Mouse (Mus musculus) hindbrain, embryonic 14.5 days (tissue): ENCODE measurements around the gene Grm1. TPM values are rescaled to one million over a fixed set of nuclear protein-coding genes. Genes with fewer than 3 reads are reported as not detected.

Experiments used
- ATAC-seq: fragments of 200-750 bp; cut with Nextera tagmentation; 2 replicates; pipeline ENCODE4 v1.8.0; 2017; ENCODE audit warnings: moderate number of reproducible peaks, mild to moderate bottlenecking, moderate TSS enrichment, moderate library complexity; ENCODE audit not compliant: low FRiP score
- DNase-seq: peaks from one replicate; pipeline ENCODE4 v3.0.0-alpha.2; 2015; ENCODE audit warnings: low spot score
- H3K27ac ChIP-seq: fragments of 300-500 bp; sonication (generic); 2 replicates; pipeline ENCODE4 v1.5.1; 2014; ENCODE audit warnings: mild to moderate bottlenecking, moderate library complexity
- H3K27me3 ChIP-seq: fragments of 300-500 bp; sonication (generic); 2 replicates; pipeline ENCODE4 v1.6.1; 2014; ENCODE audit warnings: mild to moderate bottlenecking, low read length, mixed read lengths; ENCODE audit not compliant: control insufficient read depth, insufficient read depth
- H3K36me3 ChIP-seq: fragments of 300-500 bp; sonication (generic); replicated peaks from 2 replicates; pipeline ENCODE4 v1.6.1; 2014; ENCODE audit not compliant: control insufficient read depth, insufficient read depth
- H3K4me1 ChIP-seq: fragments of 300-500 bp; sonication (generic); replicated peaks from 2 replicates; pipeline ENCODE4 v1.6.1; 2014; ENCODE audit warnings: antibody characterized with exemption, low read length, mixed read lengths; ENCODE audit not compliant: control insufficient read depth, insufficient read depth
- H3K4me2 ChIP-seq: fragments of 300-500 bp; sonication (generic); replicated peaks from 2 replicates; pipeline ENCODE4 v1.6.1; 2014; ENCODE audit warnings: mild to moderate bottlenecking, moderate library complexity
- H3K4me3 ChIP-seq: fragments of 300-500 bp; sonication (generic); replicated peaks from 2 replicates; pipeline ENCODE4 v1.5.1; 2014; ENCODE audit warnings: mild to moderate bottlenecking, low read length
- H3K9ac ChIP-seq: fragments of 300-500 bp; sonication (generic); 2 replicates; pipeline ENCODE4 v1.6.1; 2014
- H3K9me3 ChIP-seq: fragments of 300-500 bp; sonication (generic); 2 replicates; pipeline ENCODE4 v1.6.1; 2016; ENCODE audit warnings: low read length; ENCODE audit not compliant: control insufficient read depth
- WGBS: fragments of 180-500 bp; shearing (Covaris S2); extraction: QIAGEN DNeasy Blood & Tissue Kit; methylation state at CpG from one replicate; pipeline ENCODE4 v1.1.7; 2014; 5-methylcytosine and 5-hydroxymethylcytosine counted together
- polyA plus RNA-seq: library from polyadenylated mRNA; unstranded; fragments of >200 nt; fragmentation: Nextera tagmentation; extraction: Ambion mirVana; gene quantifications from 2 replicates; pipeline ENCODE4 v1.2.1, GENCODE M21; 2014

Gene Grm1
- polyA plus RNA-seq, 1 experiment from 2014 or later = 5.1 TPM

DNA sequence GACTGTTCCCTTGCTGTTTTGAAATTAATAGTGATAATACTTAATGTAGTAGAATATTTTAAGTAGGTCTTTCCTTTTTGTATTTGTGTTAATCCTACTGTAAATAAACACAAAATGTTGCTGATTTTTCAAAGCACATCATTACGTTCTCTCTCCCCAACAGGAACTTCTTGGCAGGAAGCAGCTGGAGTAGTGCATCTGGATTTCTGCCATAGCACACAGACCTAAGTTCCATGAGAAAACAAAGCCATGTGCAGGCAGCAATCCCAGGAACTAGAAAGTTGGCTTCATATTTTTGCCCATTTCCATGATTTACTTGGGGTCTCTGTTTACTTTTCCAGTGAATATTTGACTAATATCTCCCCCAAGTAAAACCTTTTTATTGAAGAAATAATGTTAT lies 320.9 kb downstream of the Grm1 start:
- Histone ChIP-seq H3K4me2 (no peak overlapping the region), H3K36me3 (no peaks in the 10 kb centered on the region), H3K27ac (no peak overlapping the region), H3K9ac (no peak overlapping the region), H3K9me3 (no peaks in the 10 kb centered on the region), H3K4me1 (no peaks in the 10 kb centered on the region), H3K27me3 (no peaks in the 10 kb centered on the region), H3K4me3 (no peak overlapping the region)
- DNase-seq = no peak
- 83% methylated on average over 1 of the region's 1 CpGs for WGBS
- ATAC-seq = no peak

DNA sequence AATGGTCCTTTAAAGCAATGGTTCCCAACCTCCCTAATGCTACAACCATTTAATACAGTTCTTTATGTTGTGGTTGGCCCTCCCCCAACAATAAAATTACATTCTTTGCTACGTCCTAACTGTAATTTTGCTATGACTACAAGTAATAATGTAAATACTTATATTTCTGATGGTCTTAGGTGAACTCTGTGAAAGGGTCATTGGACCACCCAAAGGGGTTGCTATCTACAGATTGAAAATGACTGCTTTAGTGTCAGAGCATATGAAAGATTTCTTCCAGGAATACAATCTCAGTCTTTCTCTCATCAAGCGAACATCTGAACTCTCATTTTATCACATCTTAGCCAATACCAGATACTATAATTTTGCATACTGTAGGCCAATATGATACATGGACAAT lies 321.4 kb downstream of the Grm1 start:
- Histone ChIP-seq H3K36me3 (no peaks in the 10 kb centered on the region), H3K27me3 (no peaks in the 10 kb centered on the region), H3K4me1 (no peaks in the 10 kb centered on the region), H3K9ac (no peak overlapping the region), H3K4me3 (no peak overlapping the region), H3K9me3 (no peaks in the 10 kb centered on the region), H3K4me2 (no peak overlapping the region), H3K27ac (no peak overlapping the region)
- DNase-seq (no peak), ATAC-seq (no peak)
- 86% methylated on average over 2 of the region's 2 CpGs for WGBS

DNA sequence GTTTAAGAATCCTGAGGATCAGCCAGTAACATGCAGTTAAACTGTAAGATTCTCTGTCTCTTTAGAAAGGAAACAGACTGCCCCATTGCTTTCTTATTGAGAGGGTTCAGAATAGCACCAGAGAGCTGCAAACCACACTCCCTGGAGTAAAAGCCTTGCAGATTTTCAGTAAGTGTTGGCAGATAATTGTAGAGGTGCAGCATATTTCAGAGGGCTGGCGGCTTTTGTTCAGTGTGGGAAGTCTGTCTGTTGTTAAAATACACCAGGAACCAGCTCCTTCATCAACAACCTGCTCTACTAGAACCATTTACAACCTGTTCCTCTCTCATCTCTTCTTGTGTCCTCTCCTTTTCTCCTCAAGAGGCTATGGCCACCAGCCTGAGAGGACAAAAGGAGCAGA lies 331.1 kb downstream of the Grm1 start:
- H3K36me3 ChIP-seq = no peaks in the 10 kb centered on the region
- no peak overlapping the region for H3K4me3 ChIP-seq
- no peak overlapping the region for H3K4me2 ChIP-seq
- ATAC-seq (no peak), DNase-seq (no peak)
- WGBS = 85% methylated on average over 1 of the region's 1 CpGs
- no peaks in the 10 kb centered on the region for H3K9me3 ChIP-seq
- H3K27ac ChIP-seq = no peak overlapping the region
- H3K9ac ChIP-seq = no peak overlapping the region
- no peaks in the 10 kb centered on the region for H3K27me3 ChIP-seq
- H3K4me1 ChIP-seq = peaks cover 6% of the 10 kb centered on the region; the same call in 1 of the 2 replicates

DNA sequence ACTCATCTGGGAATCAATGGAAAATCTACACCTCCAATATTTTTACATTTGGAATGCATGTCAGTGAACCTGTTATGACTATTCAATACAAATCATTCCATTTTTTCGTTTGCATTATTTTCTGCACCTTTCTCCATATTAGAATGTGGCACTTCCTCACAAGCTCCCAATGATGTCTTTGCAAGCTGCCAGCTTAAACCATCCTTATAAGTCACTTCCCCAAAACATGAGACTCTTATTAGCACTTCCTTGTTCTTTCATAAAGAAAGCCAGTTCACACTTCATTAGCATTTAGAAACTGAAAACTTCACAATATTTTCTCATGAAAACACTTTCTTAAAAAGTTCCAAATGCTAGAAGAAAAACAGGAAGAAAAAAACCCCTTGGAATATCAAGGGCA lies 338.1 kb downstream of the Grm1 start:
- no peak overlapping the region for H3K9ac ChIP-seq
- no peak overlapping the region for H3K27ac ChIP-seq
- H3K4me2 ChIP-seq = no peak overlapping the region
- H3K36me3 ChIP-seq = no peaks in the 10 kb centered on the region
- ATAC-seq (no peak), DNase-seq (no peak)
- H3K4me3 ChIP-seq = no peak overlapping the region
- no peaks in the 10 kb centered on the region for H3K9me3 ChIP-seq
- 73% methylated on average over 1 of the region's 1 CpGs for WGBS
- H3K4me1 ChIP-seq = no peaks in the 10 kb centered on the region
- H3K27me3 ChIP-seq = no peaks in the 10 kb centered on the region

DNA sequence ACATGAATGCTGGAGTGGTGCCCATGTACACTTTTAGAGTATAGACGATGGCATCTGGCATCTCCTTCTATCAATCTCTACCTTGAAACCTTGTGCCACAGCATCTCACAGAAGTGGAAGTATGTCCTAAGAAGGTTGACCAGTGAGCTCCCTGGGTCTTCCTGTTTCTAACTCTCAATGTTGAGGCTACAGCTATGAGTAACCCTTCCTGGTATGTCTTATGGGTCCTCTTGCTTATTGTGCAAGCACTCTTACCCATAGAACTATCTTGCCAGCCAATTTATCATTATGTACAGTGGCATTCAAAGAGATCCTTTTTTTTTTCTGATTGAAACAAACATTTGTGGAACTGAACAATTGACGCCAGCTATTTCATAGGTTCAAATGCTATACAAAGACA lies 340.0 kb downstream of the Grm1 start:
- Histone ChIP-seq H3K9ac (no peak overlapping the region), H3K4me2 (no peak overlapping the region), H3K27ac (no peak overlapping the region), H3K4me1 (no peaks in the 10 kb centered on the region), H3K4me3 (no peak overlapping the region), H3K27me3 (no peaks in the 10 kb centered on the region), H3K36me3 (no peaks in the 10 kb centered on the region), H3K9me3 (no peaks in the 10 kb centered on the region)
- DNase-seq (no peak), ATAC-seq (no peak)
- WGBS = 96% methylated on average over 2 of the region's 2 CpGs

DNA sequence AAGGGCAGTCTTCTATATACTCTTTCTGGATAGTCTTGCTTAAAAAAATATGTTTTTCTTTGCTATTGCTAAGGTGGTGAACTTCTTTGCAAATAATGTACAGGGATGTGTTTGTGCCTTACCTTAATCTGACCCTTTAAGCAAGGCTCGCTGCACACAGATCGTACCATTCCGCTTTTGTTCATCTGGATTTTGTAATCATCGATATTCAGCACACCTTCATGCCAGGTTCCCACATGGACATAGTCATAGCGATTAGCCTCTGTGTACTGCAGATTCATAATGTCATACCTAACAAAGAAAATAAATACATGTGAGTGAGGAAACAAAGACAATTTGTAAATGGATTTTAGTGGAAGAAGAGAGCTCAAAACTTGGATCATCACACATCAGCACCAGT lies 340.8 kb downstream of the Grm1 start:
- no peak overlapping the region for H3K9ac ChIP-seq
- ATAC-seq = no peak
- H3K27ac ChIP-seq = no peak overlapping the region
- no peaks in the 10 kb centered on the region for H3K9me3 ChIP-seq
- no peak for DNase-seq
- no peaks in the 10 kb centered on the region for H3K4me1 ChIP-seq
- H3K4me3 ChIP-seq = no peak overlapping the region
- no peaks in the 10 kb centered on the region for H3K27me3 ChIP-seq
- 95% methylated on average over 5 of the region's 5 CpGs for WGBS
- H3K36me3 ChIP-seq = no peaks in the 10 kb centered on the region
- H3K4me2 ChIP-seq = no peak overlapping the region

DNA sequence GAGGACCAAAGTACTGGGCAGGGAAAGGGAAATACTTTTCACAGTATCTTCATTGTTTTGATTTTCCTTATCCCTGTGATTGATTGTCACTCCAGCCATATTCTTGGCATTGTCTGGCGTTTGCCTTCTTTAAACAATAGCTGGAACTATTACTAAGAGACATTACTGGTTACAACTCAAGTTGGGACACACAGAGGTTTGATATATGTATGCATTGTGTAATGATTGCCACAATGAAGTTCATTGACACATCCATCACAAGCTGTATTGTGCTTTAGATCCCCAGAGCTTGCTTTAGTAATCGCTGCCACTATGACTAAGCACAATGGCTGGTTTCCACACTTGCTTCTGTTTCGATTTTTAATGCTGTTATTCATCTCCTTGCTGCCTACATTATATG lies 341.4 kb downstream of the Grm1 start:
- H3K27me3 ChIP-seq = no peaks in the 10 kb centered on the region
- H3K27ac ChIP-seq = no peak overlapping the region
- no peaks in the 10 kb centered on the region for H3K4me1 ChIP-seq
- no peak overlapping the region for H3K4me2 ChIP-seq
- no peak overlapping the region for H3K4me3 ChIP-seq
- no peak overlapping the region for H3K9ac ChIP-seq
- H3K9me3 ChIP-seq = no peaks in the 10 kb centered on the region
- H3K36me3 ChIP-seq = no peaks in the 10 kb centered on the region
- 64% methylated on average over 3 of the region's 3 CpGs for WGBS
- ATAC-seq (no peak), DNase-seq (no peak)

DNA sequence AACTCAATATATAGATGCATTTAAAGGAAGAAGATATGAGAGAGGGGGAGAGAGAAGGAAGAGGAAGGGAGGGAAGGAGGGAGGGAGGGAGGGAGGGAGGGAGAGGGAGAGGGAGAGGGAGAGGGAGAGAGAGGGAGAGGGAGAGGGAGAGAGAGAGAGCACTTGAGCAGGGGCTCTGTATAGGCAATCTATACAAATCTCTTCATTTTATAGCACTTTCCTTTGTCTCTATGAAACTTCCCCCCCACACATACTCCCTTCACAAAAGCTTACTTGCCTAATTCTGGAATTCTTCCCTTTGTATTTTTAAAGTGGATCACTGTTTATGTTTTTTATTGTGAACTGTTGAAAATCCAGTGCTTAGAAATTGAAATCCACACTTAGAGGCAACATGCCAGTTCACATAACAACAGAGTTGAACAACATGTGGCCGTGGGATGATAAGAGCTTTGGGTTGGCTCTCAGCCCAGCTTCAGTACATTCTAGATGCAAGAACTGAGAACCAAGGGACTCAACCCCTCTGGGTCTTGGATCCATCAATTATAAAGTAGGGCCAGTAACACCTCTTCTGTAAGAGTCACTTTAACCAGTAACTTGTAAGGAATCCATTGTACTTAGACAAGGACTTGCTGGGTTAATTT lies 345.0 kb downstream of the Grm1 start:
- ATAC-seq (no peak), DNase-seq (no peak)
- H3K9ac ChIP-seq = no peak overlapping the region
- H3K36me3 ChIP-seq = no peaks in the 10 kb centered on the region
- no peak overlapping the region for H3K4me3 ChIP-seq
- H3K4me2 ChIP-seq = no peak overlapping the region
- H3K9me3 ChIP-seq = no peaks in the 10 kb centered on the region
- H3K4me1 ChIP-seq = no peaks in the 10 kb centered on the region
- H3K27me3 ChIP-seq = no peaks in the 10 kb centered on the region
- WGBS = 53% methylated on average over 1 of the region's 1 CpGs
- no peak overlapping the region for H3K27ac ChIP-seq

DNA sequence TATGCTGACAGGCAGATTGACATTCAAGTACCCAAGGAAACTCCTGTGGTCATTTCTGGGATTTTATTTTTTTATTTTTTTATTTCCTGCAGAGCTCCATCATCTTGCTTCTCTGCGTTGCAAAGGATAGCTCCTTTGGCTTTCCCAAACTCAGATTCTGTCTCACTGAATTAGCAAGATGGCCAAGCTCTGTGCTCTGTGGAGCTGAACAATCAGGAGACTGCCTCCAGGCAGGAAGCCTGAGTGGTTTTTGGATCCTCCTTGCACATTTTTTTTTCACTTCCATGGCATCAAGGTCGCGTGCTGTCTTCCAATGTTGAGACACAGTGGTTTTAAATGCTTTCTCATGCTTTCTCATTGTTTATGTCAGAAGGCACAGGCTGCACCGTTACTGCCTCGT lies 347.6 kb downstream of the Grm1 start:
- no peak for DNase-seq
- H3K4me3 ChIP-seq = no peak overlapping the region
- H3K27me3 ChIP-seq = no peaks in the 10 kb centered on the region
- WGBS = 59% methylated on average over 5 of the region's 5 CpGs
- H3K4me1 ChIP-seq = no peaks in the 10 kb centered on the region
- H3K36me3 ChIP-seq = no peaks in the 10 kb centered on the region
- H3K9me3 ChIP-seq = no peaks in the 10 kb centered on the region
- H3K4me2 ChIP-seq = no peak overlapping the region
- H3K27ac ChIP-seq = no peak overlapping the region
- ATAC-seq = no peak
- no peak overlapping the region for H3K9ac ChIP-seq

DNA sequence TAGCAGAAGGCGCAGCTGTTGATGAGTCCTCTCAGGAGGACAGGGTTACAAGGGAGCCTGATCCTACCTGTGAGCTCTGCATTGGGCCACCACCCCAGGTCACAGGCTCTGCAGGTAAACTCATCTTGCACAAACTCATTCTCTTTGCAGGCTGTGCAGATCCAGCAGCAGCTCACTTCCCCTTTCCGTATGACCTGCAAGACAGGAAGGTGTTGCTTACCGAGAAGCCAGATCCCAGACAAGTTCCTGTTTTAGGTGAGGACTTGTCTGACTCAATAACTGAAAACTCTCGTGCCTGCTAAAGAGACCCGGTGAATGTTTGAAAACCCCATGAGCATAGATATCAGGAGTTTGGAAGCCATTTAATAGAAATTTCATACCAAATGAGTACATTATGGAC lies 349.1 kb downstream of the Grm1 start:
- H3K27me3 ChIP-seq = no peaks in the 10 kb centered on the region
- ATAC-seq (no peak), DNase-seq (no peak)
- WGBS = 91% methylated on average over 5 of the region's 5 CpGs
- no peaks in the 10 kb centered on the region for H3K36me3 ChIP-seq
- H3K27ac ChIP-seq = no peak overlapping the region
- H3K4me1 ChIP-seq = no peaks in the 10 kb centered on the region
- no peak overlapping the region for H3K4me2 ChIP-seq
- H3K4me3 ChIP-seq = no peak overlapping the region
- H3K9me3 ChIP-seq = no peaks in the 10 kb centered on the region
- no peak overlapping the region for H3K9ac ChIP-seq
